Mouse (Mus musculus) heart, embryonic 12.5 days (tissue): ENCODE measurements around the gene Hdhd5. TPM values are rescaled to one million over a fixed set of nuclear protein-coding genes. Genes with fewer than 3 reads are reported as not detected.

Source experiments
- ATAC-seq: fragments of 200-750 bp; cut with Nextera tagmentation; 2 replicates; pipeline ENCODE4 v1.8.0; 2017; ENCODE audit warnings: moderate TSS enrichment, moderate library complexity; ENCODE audit not compliant: insufficient number of reproducible peaks, low FRiP score
- H3K27ac ChIP-seq: fragments of 300-500 bp; sonication (generic); 2 replicates; pipeline ENCODE4 v1.5.1; 2016; ENCODE audit warnings: mild to moderate bottlenecking, moderate library complexity; ENCODE audit not compliant: poor library complexity, severe bottlenecking
- H3K27me3 ChIP-seq: fragments of 300-500 bp; sonication (generic); replicated peaks from 2 replicates; pipeline ENCODE4 v1.6.1; 2016; ENCODE audit warnings: mild to moderate bottlenecking, moderate library complexity
- H3K36me3 ChIP-seq: fragments of 300-500 bp; sonication (generic); 2 replicates; pipeline ENCODE4 v1.6.1; 2016; ENCODE audit warnings: mild to moderate bottlenecking, moderate library complexity
- H3K4me1 ChIP-seq: fragments of 300-500 bp; sonication (generic); replicated peaks from 2 replicates; pipeline ENCODE4 v1.6.1; 2016; ENCODE audit warnings: mild to moderate bottlenecking
- H3K4me2 ChIP-seq: fragments of 300-500 bp; sonication (generic); 2 replicates; pipeline ENCODE4 v1.6.1; 2016; ENCODE audit warnings: mild to moderate bottlenecking, moderate library complexity
- H3K4me3 ChIP-seq: fragments of 300-500 bp; sonication (generic); 2 replicates; pipeline ENCODE4 v1.5.1; 2016; ENCODE audit warnings: mild to moderate bottlenecking
- H3K9ac ChIP-seq: fragments of 300-500 bp; sonication (generic); 2 replicates; pipeline ENCODE4 v1.6.1; 2016; ENCODE audit warnings: mild to moderate bottlenecking, moderate library complexity
- H3K9me3 ChIP-seq: fragments of 300-500 bp; sonication (generic); replicated peaks from 2 replicates; pipeline ENCODE4 v1.6.1; 2016; ENCODE audit warnings: mild to moderate bottlenecking, moderate library complexity
- WGBS: fragments of 180-500 bp; shearing (Covaris S2); methylation state at CpG from one replicate; pipeline ENCODE4 v1.1.7; 2016; 5-methylcytosine and 5-hydroxymethylcytosine counted together
- polyA plus RNA-seq: library from polyadenylated mRNA; unstranded; fragments of >200 nt; fragmentation: Nextera tagmentation; extraction: Ambion mirVana; gene quantifications from 2 replicates; pipeline ENCODE4 v1.2.1, GENCODE M21; 2016

Gene Hdhd5
- polyA plus RNA-seq, 1 experiment from 2014 or later: 16.0 TPM

DNA sequence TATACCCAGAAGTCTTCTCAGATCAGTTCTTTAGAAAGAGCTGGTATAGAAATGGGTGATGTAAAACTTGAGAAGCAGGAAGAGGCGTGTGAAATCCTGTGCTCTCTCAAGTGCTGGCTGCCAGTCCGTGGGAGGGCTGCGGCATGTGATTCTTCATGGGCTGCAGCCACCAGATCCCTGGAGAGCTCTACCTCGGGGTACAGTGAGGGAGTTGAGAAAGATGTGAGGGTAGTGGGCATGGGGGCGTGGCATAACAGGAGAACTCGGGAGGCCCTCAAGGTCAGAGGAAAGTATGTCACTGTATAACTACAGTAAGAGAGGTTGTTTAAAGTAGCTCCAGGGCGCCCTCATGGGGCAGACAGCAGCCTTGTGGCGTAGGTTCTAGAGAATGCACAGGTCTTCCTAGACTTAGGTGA is 47.9 kb downstream of the Hdhd5 start:
- Histone ChIP-seq H3K9ac (peak overlapping the region; percentile 29; the same call in 1 of the 2 replicates), H3K27me3 (peaks cover 6% of the 10 kb centered on the region; the same call in 1 of the 2 replicates), H3K4me1 (peaks cover 18% of the 10 kb centered on the region), H3K4me3 (peak overlapping the region; percentile 21; the same call in 1 of the 2 replicates), H3K4me2 (peak overlapping the region; percentile 58), H3K9me3 (no peaks in the 10 kb centered on the region), H3K27ac (no peak overlapping the region), H3K36me3 (peaks cover 7% of the 10 kb centered on the region; the same call in 1 of the 2 replicates)
- whole genome bisulfite sequencing: 22% methylated on average over 8 of the region's 8 CpGs
- peak; percentile 60; the same call in 1 of the 2 replicates for ATAC-seq

DNA sequence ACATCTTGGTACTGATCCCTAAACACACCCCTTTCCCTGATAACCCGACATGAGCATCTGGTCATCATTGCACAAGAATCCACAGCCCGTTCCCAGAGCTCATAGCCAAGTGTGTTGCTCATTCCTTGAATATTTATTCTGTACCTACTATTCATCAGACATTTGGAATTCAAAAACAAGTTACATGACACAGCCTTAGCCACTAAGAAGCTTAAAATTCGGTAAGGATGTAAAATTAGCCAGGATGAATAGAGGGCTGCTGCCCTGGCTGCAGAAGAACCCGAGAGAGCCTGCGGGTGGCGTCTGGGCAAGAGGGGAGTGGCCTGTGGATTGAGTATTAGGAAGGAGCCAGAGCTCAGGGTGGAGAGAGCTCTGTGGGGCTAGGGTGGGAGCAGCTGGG is 48.4 kb downstream of the Hdhd5 start:
- no peak overlapping the region for H3K4me3 ChIP-seq
- H3K4me1 ChIP-seq: peaks cover 18% of the 10 kb centered on the region
- peak overlapping the region; percentile 58 for H3K4me2 ChIP-seq
- no peaks in the 10 kb centered on the region for H3K9me3 ChIP-seq
- ATAC-seq: no peak
- no peak overlapping the region for H3K27ac ChIP-seq
- H3K27me3 ChIP-seq: peaks cover 6% of the 10 kb centered on the region; the same call in 1 of the 2 replicates
- H3K36me3 ChIP-seq: peaks cover 7% of the 10 kb centered on the region; the same call in 1 of the 2 replicates
- WGBS: 31% methylated on average over 6 of the region's 6 CpGs
- H3K9ac ChIP-seq: peak overlapping the region; percentile 29; the same call in 1 of the 2 replicates

DNA sequence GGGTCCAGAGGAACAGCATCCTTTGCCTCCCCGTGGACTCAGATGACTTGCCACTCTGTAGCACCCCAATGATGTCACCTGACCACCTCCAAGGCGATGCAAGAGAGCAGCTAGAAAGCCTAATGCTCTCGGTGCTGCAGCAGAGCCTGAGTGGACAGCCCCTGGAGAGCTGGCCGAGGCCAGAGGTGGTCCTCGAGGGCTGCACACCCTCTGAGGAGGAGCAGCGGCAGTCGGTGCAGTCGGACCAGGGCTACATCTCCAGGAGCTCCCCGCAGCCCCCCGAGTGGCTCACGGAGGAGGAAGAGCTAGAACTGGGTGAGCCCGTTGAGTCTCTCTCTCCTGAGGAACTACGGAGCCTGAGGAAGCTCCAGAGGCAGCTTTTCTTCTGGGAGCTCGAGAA is 49.1 kb downstream of the Hdhd5 start:
- WGBS: 88% methylated on average over 14 of the region's 14 CpGs
- Histone ChIP-seq H3K36me3 (peaks cover 7% of the 10 kb centered on the region; the same call in 1 of the 2 replicates), H3K4me2 (no peak overlapping the region), H3K4me3 (no peak overlapping the region), H3K27ac (no peak overlapping the region), H3K9me3 (no peaks in the 10 kb centered on the region), H3K4me1 (peaks cover 18% of the 10 kb centered on the region), H3K9ac (no peak overlapping the region), H3K27me3 (peaks cover 6% of the 10 kb centered on the region; the same call in 1 of the 2 replicates)
- no peak for ATAC-seq

DNA sequence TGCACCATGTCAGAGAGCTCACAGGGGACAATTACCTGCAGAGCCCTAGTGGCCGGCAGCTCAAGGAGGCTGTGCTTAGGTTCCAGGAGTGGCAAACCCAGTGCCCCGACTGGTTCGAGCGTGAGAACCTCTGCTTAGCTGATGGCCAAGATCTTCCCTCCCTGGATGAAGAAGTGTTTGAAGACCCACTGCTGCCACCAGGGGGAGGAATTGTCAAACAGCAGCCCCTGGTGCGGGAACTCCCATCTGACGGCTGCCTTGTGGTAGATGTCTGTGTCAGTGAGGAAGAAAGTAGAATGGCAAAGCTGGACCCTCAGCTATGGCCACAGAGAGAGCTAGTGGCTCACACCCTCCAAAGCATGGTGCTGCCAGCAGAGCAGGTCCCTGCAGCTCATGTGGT is 49.6 kb downstream of the Hdhd5 start:
- no peak overlapping the region for H3K4me3 ChIP-seq
- ATAC-seq: no peak
- WGBS: 90% methylated on average over 6 of the region's 6 CpGs
- H3K27me3 ChIP-seq: peaks cover 6% of the 10 kb centered on the region; the same call in 1 of the 2 replicates
- peaks cover 7% of the 10 kb centered on the region; the same call in 1 of the 2 replicates for H3K36me3 ChIP-seq
- H3K4me1 ChIP-seq: peaks cover 18% of the 10 kb centered on the region
- H3K9ac ChIP-seq: no peak overlapping the region
- H3K27ac ChIP-seq: no peak overlapping the region
- H3K9me3 ChIP-seq: no peaks in the 10 kb centered on the region
- no peak overlapping the region for H3K4me2 ChIP-seq

DNA sequence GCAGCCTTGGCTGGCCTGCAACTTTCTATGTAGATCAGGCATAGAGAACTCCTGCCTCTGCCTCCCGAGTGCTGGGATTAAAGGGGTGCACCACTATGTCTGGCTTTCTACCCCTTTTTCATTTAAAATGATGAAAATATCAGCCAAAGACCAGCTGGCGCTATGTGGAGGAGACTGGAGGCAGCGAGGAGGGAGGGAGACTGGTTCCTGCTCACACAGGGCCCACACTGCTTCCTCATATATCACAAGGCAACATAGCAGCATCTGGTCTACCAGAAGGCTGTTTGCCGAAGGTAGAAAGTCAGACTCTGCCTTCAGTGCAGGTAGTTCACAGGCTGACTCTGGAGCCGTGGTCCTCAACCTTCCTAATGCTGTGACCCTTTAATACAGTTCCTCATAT is 50.8 kb downstream of the Hdhd5 start:
- Histone ChIP-seq H3K4me3 (no peak overlapping the region), H3K27me3 (peaks cover 6% of the 10 kb centered on the region; the same call in 1 of the 2 replicates), H3K9me3 (no peaks in the 10 kb centered on the region), H3K9ac (no peak overlapping the region), H3K4me2 (no peak overlapping the region), H3K4me1 (peaks cover 18% of the 10 kb centered on the region), H3K27ac (no peak overlapping the region), H3K36me3 (peaks cover 7% of the 10 kb centered on the region; the same call in 1 of the 2 replicates)
- ATAC-seq: no peak
- WGBS: 84% methylated on average over 5 of the region's 5 CpGs

DNA sequence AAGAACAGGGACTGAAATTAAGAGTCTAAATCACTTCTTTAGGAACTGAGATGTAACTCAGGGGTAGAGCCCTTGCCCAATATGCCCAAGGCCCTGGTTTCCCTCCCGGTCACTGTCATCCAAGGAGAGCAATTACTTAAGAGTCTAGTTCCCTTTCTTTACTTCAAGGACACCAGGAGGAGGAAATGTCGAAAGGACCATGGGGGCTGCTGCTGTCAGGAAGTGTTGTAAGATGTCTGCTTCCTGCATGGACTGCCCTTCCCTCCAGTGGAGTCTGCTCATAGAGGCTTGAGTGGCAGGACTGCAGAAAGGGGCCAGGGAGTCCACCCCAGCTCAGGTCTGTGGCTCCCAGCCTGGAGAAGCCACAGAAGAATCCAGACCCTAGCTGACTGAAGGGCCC is 51.8 kb downstream of the Hdhd5 start:
- Histone ChIP-seq H3K27ac (no peak overlapping the region), H3K4me1 (peaks cover 12% of the 10 kb centered on the region), H3K27me3 (peaks cover 6% of the 10 kb centered on the region; the same call in 1 of the 2 replicates), H3K4me3 (no peak overlapping the region), H3K36me3 (peaks cover 7% of the 10 kb centered on the region; the same call in 1 of the 2 replicates), H3K9ac (no peak overlapping the region), H3K9me3 (no peaks in the 10 kb centered on the region), H3K4me2 (no peak overlapping the region)
- no peak for ATAC-seq
- WGBS: 72% methylated on average over 2 of the region's 2 CpGs

DNA sequence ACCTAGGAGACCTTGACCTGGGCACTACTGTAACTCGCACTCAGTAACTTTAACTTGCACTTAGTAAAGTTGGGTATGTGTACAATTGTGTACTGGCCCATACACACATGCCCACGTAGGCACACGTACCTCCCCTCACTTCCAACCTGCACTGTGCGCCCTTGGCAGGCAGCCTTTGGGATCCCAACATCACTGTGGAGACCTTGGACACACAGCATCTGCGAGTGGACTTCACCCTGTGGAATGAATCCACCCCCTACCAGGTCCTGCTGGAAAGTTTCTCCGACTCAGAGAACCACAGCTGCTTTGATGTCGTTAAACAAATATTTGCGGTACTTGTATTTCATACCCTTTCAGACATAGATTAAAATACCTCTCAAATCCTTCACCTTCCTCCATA is 55.8 kb downstream of the Hdhd5 start:
- no peaks in the 10 kb centered on the region for H3K36me3 ChIP-seq
- no peak for ATAC-seq
- H3K27me3 ChIP-seq: no peaks in the 10 kb centered on the region
- WGBS: 83% methylated on average over 8 of the region's 8 CpGs
- H3K9ac ChIP-seq: no peak overlapping the region
- H3K4me1 ChIP-seq: peaks cover 34% of the 10 kb centered on the region
- no peak overlapping the region for H3K4me3 ChIP-seq
- no peak overlapping the region for H3K4me2 ChIP-seq
- no peaks in the 10 kb centered on the region for H3K9me3 ChIP-seq
- no peak overlapping the region for H3K27ac ChIP-seq

DNA sequence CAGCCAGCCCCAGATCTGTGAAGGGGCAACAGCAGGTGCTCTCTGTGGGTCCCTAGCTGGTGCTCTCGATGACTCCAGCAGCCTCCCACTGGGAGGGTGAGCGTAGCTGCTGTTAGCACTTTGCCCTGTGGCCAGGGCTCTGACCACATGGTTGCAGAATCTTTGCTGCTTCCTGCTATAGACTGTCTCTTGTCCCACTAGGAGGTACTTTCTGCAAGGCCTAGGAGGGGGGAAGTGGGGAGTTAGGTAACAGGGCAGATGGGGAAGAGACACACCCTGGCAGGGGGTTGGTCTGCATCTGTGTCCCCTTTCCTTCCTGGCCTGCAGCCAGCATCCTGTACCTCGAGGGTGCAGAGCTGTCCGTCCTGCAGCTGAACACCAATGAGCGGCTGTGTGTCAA is 57.7 kb downstream of the Hdhd5 start:
- Histone ChIP-seq H3K9me3 (no peaks in the 10 kb centered on the region), H3K36me3 (no peaks in the 10 kb centered on the region), H3K4me3 (no peak overlapping the region), H3K27me3 (no peaks in the 10 kb centered on the region), H3K4me2 (no peak overlapping the region), H3K4me1 (peaks cover 39% of the 10 kb centered on the region), H3K27ac (no peak overlapping the region), H3K9ac (no peak overlapping the region)
- 40% methylated on average over 5 of the region's 5 CpGs for WGBS
- ATAC-seq: no peak

DNA sequence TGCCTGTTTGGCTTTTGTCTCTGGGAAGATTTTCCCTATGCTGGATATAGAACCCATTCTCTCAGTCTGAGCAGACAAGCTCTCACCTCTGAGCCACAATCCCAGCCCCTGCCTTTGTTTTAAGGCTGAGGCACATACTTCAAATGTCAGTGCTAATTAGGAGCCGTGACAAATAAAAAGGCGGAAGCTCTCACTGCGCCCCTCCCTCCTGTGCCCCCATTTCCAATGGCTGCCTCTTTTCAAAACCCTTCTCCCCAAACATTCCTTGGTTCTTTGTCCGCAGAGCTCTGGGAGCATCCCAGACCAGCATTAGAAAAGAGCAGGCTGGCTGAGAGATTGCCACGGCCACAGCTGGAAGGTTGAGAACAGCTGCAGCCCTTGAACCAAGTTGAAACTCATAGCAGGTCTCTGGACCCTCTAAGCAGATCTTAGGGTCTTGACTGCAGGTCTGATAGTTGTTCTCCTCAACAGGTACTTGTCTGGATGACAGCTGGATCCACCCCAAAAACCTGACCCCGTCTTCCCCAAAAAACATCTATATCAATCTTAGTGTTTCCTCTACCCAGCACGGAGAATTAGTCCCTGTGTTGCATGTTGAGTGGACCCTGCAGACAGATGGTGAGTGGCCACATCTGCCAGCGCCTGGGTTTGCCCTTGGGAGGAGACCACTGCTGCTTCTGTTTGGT is 58.5 kb downstream of the Hdhd5 start:
- Histone ChIP-seq H3K27me3 (no peaks in the 10 kb centered on the region), H3K27ac (peak overlapping the region; percentile 75), H3K9me3 (no peaks in the 10 kb centered on the region), H3K9ac (no peak overlapping the region), H3K36me3 (no peaks in the 10 kb centered on the region), H3K4me2 (peak overlapping the region; percentile 40; the same call in 1 of the 2 replicates), H3K4me3 (no peak overlapping the region), H3K4me1 (peaks cover 39% of the 10 kb centered on the region)
- no peak for ATAC-seq
- 37% methylated on average over 8 of the region's 8 CpGs for WGBS

DNA sequence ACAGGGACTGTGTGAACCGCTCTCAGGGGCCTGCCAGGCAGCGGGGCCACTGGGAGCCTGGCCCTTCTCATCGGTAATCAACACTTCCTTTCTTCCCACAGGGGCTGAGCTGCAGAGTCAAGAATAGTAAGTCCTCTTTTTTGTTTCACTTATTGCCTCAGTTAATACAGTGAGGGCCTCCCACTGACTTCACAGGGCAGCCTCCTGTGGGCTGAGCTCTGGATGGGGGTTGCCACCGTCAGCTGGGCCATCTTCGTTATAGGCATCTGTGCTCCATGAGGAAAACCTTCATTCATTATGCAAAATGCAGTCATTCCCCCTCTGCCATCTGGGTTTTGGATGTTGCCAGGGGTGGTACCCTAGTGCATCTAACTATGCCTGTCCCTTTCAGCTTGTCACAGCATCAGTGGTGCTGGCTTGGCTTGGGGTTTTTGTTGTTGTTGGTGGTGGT is 59.1 kb downstream of the Hdhd5 start:
- H3K27ac ChIP-seq: peak overlapping the region; percentile 75
- H3K4me3 ChIP-seq: no peak overlapping the region
- peak overlapping the region; percentile 40 for H3K4me2 ChIP-seq
- WGBS: 6% methylated on average over 5 of the region's 5 CpGs
- 0 out of 2 replicates have a peak, but pooled peaks cover 2% of the 10 kb centered on the region for H3K27me3 ChIP-seq
- no peak overlapping the region for H3K9ac ChIP-seq
- H3K36me3 ChIP-seq: no peaks in the 10 kb centered on the region
- no peak for ATAC-seq
- H3K9me3 ChIP-seq: no peaks in the 10 kb centered on the region
- H3K4me1 ChIP-seq: peaks cover 39% of the 10 kb centered on the region

DNA sequence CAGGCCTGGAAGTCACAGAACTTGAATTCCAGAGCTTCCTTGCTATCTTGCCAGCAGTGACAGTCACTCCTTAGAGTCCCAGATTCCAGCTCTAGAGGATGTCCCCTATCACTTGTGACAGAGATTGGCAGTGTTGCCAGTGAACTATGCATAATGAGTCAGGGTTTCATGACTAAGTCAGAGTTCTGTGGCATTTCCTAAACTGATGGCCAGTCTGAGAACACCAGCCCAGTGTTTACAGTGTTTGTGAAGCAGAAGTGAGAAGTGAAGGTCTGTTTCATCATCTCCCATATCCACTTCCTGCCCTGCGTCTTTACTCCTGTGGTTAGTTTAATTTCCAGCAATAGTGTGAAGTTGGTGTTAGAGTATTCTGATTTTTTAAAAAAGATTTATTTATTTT is 60.5 kb downstream of the Hdhd5 start:
- ATAC-seq: no peak
- no peaks in the 10 kb centered on the region for H3K36me3 ChIP-seq
- H3K9me3 ChIP-seq: no peaks in the 10 kb centered on the region
- H3K27me3 ChIP-seq: peaks cover 2% of the 10 kb centered on the region; the same call in 1 of the 2 replicates
- no peak overlapping the region for H3K4me2 ChIP-seq
- H3K4me3 ChIP-seq: no peak overlapping the region
- WGBS: 70% methylated on average over 1 of the region's 1 CpGs
- H3K27ac ChIP-seq: peak overlapping the region; percentile 75; the same call in 1 of the 2 replicates
- H3K9ac ChIP-seq: no peak overlapping the region
- peaks cover 39% of the 10 kb centered on the region for H3K4me1 ChIP-seq
